Mouse (Mus musculus) liver, postnatal 0 days (tissue): ENCODE measurements at regions not wholly inside any gene's neighbourhood (a gene's known extent, or its start where the extent isn't known, plus 50 kb on each side); places are given as distances from the start of the nearest gene placed in this dataset.

Source experiments
- CTCF ChIP-seq: sonication (generic); IDR thresholded peaks from 2 replicates; pipeline ENCODE4 v1.5.1; 2016; ENCODE audit warnings: antibody characterized with exemption, low read depth
- EP300 ChIP-seq: IDR thresholded peaks from 2 replicates; pipeline ENCODE4 v1.6.1; 2016; ENCODE audit warnings: antibody characterized with exemption, low read depth, mild to moderate bottlenecking

DNA sequence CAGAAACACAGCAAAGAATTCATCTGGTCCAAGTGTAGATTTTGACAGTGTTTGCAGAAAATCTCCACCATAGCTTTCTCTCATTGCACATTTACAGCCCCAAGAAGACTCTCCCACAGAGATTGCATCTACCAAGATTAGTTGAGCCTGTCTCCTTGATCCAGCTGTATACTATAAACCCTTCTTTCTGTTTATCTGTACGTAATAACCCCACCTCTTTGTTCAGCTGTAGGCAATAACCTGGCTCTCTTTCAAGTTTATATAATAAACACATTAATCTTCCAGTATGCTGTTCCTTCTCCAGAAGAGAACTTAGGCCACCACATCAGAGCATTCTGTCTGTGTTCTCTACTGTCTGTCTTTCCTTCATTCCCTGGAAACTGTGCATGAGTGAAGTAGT is 594.9 kb upstream of the Fam92a start:
- TF ChIP-seq CTCF (no peak), EP300 (no peak)
